Mouse (Mus musculus) MEL (cell line): Measurements from ENCODE around the gene Gls. TPM values are rescaled to one million over a fixed set of nuclear protein-coding genes. Genes with fewer than 3 reads are reported as not detected.

Source experiments
- CHD2 ChIP-seq: IDR thresholded peaks from 2 replicates; pipeline ENCODE4 v1.6.1; 2011; ENCODE audit warnings: low read length, improper control_type of control experiment
- CTCF ChIP-seq, 3 experiments: IDR thresholded peaks in 2 of 3; conservative IDR thresholded peaks in 1 of 3; 2 replicates each; pipeline ENCODE4 v1.5.1; 2011 to 2012; ENCODE audit warnings: low read length in 3 of 3, low read depth in 2 of 3, mild to moderate bottlenecking in 2 of 3, improper control_type of control experiment in 1 of 3, inconsistent platforms in 1 of 3, mixed read lengths in 1 of 3, moderate library complexity in 1 of 3; ENCODE audit not compliant: control insufficient read depth in 1 of 3, insufficient read depth in 1 of 3, poor library complexity in 1 of 3, severe bottlenecking in 1 of 3
- EP300 ChIP-seq, 2 experiments: IDR thresholded peaks; 2 replicates each; pipeline ENCODE4 v1.6.1; 2011; ENCODE audit warnings: improper control_type of control experiment in 2 of 2, low read length in 2 of 2, low read depth in 1 of 2, mild to moderate bottlenecking in 1 of 2
- ETS1 ChIP-seq: IDR thresholded peaks from 2 replicates; pipeline ENCODE4 v1.6.1; 2012; ENCODE audit warnings: low read depth, mild to moderate bottlenecking, inconsistent platforms, low read length, improper control_type of control experiment, moderate library complexity
- GABPA ChIP-seq: IDR thresholded peaks from 2 replicates; pipeline ENCODE4 v1.6.1; 2012; ENCODE audit warnings: low read depth, mild to moderate bottlenecking, inconsistent platforms, low read length, improper control_type of control experiment, moderate library complexity
- MAX ChIP-seq: IDR thresholded peaks from 2 replicates; pipeline ENCODE4 v1.6.1; 2011; ENCODE audit warnings: low read length, improper control_type of control experiment
- MYB ChIP-seq: IDR thresholded peaks from 2 replicates; pipeline ENCODE4 v1.6.1; 2011; ENCODE audit warnings: mild to moderate bottlenecking, low read depth, low read length, improper control_type of control experiment
- NELFE ChIP-seq: IDR thresholded peaks from 2 replicates; pipeline ENCODE4 v1.6.1; 2011; ENCODE audit warnings: low read depth, low read length, improper control_type of control experiment
- NRF1 ChIP-seq: IDR thresholded peaks from 2 replicates; pipeline ENCODE4 v1.6.1; 2014; ENCODE audit warnings: low read depth, mild to moderate bottlenecking, inconsistent platforms, low read length, improper control_type of control experiment, moderate library complexity; ENCODE audit not compliant: poor library complexity, insufficient read depth, severe bottlenecking
- POLR2AphosphoS2 ChIP-seq: IDR thresholded peaks from 2 replicates; pipeline ENCODE4 v1.6.1; 2011; ENCODE audit warnings: low read length, improper control_type of control experiment
- RCOR1 ChIP-seq: IDR thresholded peaks from 2 replicates; pipeline ENCODE4 v1.6.1; 2012; ENCODE audit warnings: low read depth, mild to moderate bottlenecking, inconsistent platforms, low read length, improper control_type of control experiment
- SIN3A ChIP-seq: IDR thresholded peaks from 2 replicates; pipeline ENCODE4 v1.6.1; 2012; ENCODE audit warnings: low read length, improper control_type of control experiment, inconsistent platforms
- SMC3 ChIP-seq: IDR thresholded peaks from 2 replicates; pipeline ENCODE4 v1.6.1; 2011; ENCODE audit warnings: low read depth, low read length, improper control_type of control experiment
- TBP ChIP-seq: IDR thresholded peaks from 2 replicates; pipeline ENCODE4 v1.8.0; 2011; ENCODE audit warnings: low read depth, low read length, improper control_type of control experiment
- ZC3H11A ChIP-seq: IDR thresholded peaks from 2 replicates; pipeline ENCODE4 v1.6.1; 2012; ENCODE audit warnings: low read depth, mild to moderate bottlenecking, inconsistent platforms, low read length, improper control_type of control experiment
- ZMIZ1 ChIP-seq: IDR thresholded peaks from 2 replicates; pipeline ENCODE4 v1.6.1; 2012; ENCODE audit warnings: low read depth, mild to moderate bottlenecking, inconsistent platforms, low read length, improper control_type of control experiment, moderate library complexity
- ZNF384 ChIP-seq: IDR thresholded peaks from 2 replicates; pipeline ENCODE4 v1.6.1; 2012; ENCODE audit warnings: low read depth, mild to moderate bottlenecking, inconsistent platforms, low read length, improper control_type of control experiment
- polyA plus RNA-seq, 2 experiments: library from polyadenylated mRNA; stranded (reverse) in 1 of 2; unstranded in 1 of 2; fragments of >175 nt in 1 of 2; fragments of >200 nt in 1 of 2; gene quantifications; 2 replicates each; pipeline versions ENCODE4 v1.2.1 to v1.2.4; 2012; ENCODE audit warnings: low replicate concordance in 2 of 2, low read depth in 1 of 2; ENCODE audit not compliant: insufficient read length in 2 of 2, insufficient read depth in 1 of 2, missing spikeins in 1 of 2
- total RNA-seq: library from RNA; depleted of rRNA; stranded (reverse); fragments of 300-350 nt; gene quantifications from 2 replicates; pipeline ENCODE4 v1.2.3, GENCODE M21; 2012; rRNA removed

Gene Gls
- total and polyA plus RNA-seq, 3 experiments, result 57.2 to 121 (median 91.9) TPM

DNA sequence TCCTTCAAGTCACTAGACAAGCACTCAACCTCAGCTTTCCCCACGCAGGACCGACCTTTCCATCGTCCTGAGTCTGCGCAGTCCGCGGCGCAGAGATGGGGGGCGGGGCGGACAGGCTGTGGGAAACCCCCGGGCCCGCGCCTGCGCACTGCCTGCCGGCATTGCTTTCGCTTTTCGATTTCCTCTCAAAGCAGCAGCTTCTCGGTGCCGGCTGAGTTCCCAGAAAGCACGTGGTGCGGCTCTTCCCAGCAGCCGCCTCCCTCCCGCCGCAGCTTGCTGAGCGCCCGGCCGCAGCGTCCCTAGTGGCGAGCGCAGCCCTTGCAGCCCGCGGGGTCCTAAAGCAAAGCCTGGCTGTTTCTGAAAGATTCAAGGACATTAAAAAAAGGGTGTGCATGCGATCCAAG lies 119.4 kb downstream of the Gls start (continued):
- TF ChIP-seq POLR2AphosphoS2, result peak; percentile 49; the same call in 1 of the 2 replicates
- TF ChIP-seq ZC3H11A, result 0 out of 2 replicates have a peak, but pooled peaks have one; percentile 10
- TF ChIP-seq RCOR1, result 0 out of 2 replicates have a peak, but pooled peaks have one; percentile 35
- peak; percentile 83 to 96 (median 94) for TF ChIP-seq CTCF (IDR thresholded peaks at IDR 0.05 in 2 of 3, conservative IDR thresholded peaks at IDR 0.05 in 1 of 3; ENCODE audit: control insufficient read depth in 1 of 3, insufficient read depth in 1 of 3, low read depth in 2 of 3, low read length in 3 of 3, poor library complexity in 1 of 3, severe bottlenecking in 1 of 3)
- peak in 1 of 2 experiments; percentile 76; a peak in 2 of 4 replicates for TF ChIP-seq EP300 (IDR thresholded peaks at IDR 0.05; ENCODE audit: low read depth in 1 of 2, low read length in 2 of 2)
- TF ChIP-seq CHD2, result no peak
- TF ChIP-seq ETS1, result peak; percentile 99
- peak; percentile 99 for TF ChIP-seq SIN3A
- no peak; the same call in 1 of the 2 replicates for TF ChIP-seq MYB
- TF ChIP-seq TBP, result peak; percentile 47; the same call in 1 of the 2 replicates
- TF ChIP-seq NRF1, result peak; percentile 98; the same call in 1 of the 2 replicates
- 0 out of 2 replicates have a peak, but pooled peaks have one; percentile 46 for TF ChIP-seq ZMIZ1
- TF ChIP-seq NELFE, result peak; percentile 83
- TF ChIP-seq GABPA, result no peak
- TF ChIP-seq MAX, result peak; percentile 100
- TF ChIP-seq SMC3, result peak; percentile 34
- peak; percentile 70 for TF ChIP-seq ZNF384

Other genes starting within 250 kb of the Gls start
- gene Stat4, start 246.1 kb downstream of the Gls start, total RNA-seq, result not detected in 2 replicates
- gene Stat4, start 246.1 kb downstream of the Gls start, polyA plus RNA-seq, result not detected
- gene Stat1, start 113.8 kb downstream of the Gls start, total RNA-seq, result 8.0 and 9.7 TPM in 2 replicates
- gene Stat1, start 113.8 kb downstream of the Gls start, polyA plus RNA-seq, result 10 to 100 TPM; 10.9 to 44.0 TPM